Mouse (Mus musculus) cortical plate, adult 2 months (tissue): ENCODE results near the gene Ier2.

Source experiments
- CTCF ChIP-seq: fragments of 200-500 bp; IDR thresholded peaks from 2 replicates; pipeline ENCODE4 v1.5.1; 2011; ENCODE audit warnings: mild to moderate bottlenecking, control low read depth, low read length; ENCODE audit not compliant: insufficient read depth; ENCODE audit errors: extremely low read depth
- POLR2A ChIP-seq: fragments of 200-500 bp; IDR thresholded peaks from 2 replicates; pipeline ENCODE4 v1.6.1; 2011; ENCODE audit warnings: mild to moderate bottlenecking, low read length, control low read depth; ENCODE audit not compliant: insufficient read depth; ENCODE audit errors: extremely low read depth

DNA sequence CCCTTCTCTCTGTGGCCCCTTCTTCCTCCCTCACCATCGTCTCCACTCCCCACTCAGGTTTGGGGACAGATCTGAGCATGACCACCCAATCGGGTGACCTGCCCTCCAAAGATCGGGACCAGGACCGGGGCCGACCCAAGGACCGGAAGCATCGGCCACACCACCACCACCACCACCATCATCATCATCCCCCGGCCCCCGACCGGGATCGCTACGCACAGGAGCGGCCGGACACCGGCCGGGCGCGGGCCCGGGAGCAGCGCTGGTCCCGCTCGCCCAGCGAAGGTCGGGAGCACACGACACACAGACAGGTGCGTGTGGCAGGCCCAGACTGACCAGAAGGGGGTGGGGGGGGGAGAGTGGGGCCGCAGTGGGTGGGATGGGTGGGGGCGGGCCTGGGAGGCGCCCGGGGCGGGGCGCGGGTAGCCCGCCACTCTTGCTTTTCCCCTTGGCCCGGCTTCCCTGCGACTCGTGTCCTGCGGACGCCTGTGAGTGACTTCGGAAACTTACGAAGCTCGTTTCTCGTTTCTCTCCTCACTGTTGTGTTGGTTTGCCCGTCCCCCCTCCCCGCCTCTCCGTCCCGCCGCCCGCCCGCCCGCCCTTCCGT lies 24.0 kb downstream of the Ier2 start:
- no peak for TF ChIP-seq POLR2A
- TF ChIP-seq CTCF, result no peak
